Mouse (Mus musculus): ENCODE data around the gene Prdm5. TPM values are rescaled to one million over a fixed set of nuclear protein-coding genes. Genes with fewer than 3 reads are reported as not detected.

Prdm5 gene
- polyA plus RNA-seq, 1 experiment: not detected

DNA sequence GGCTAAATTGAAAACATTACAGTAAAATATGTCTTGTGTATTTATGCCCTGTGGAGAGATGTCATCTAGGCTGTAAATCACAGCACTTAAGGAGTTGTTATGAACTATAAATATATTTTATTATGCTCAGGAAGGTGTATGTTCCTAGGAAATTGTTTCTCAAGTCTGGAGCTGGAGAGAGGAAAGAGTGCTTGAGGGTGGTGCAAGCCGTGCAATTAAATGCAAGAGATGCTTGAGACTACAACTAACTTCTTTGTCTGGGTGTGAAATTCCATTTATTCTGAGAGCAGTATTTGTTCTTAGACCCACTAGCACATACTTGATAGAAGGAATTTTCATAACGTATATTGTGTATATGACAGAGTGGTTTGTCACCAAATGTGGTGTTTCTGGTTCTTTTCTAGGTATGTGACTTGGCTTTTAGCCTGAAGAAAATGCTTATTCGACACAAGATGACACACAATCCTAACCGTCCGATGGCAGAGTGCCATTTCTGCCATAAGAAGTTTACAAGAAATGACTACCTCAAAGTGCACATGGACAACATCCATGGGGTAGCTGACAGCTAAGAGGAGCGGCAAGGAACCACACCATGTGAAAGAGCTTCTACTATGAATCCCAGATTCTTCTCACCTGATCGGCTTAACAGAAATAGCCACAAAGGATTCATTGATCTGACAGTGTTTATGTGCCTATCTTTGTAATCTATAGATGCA lies 156.9 kb downstream of the Prdm5 start:
- TF ChIP-seq TAL1 (IDR thresholded peaks at IDR 0.05; ENCODE audit: low read length) (no peak), GATA1 (IDR thresholded peaks at IDR 0.05; ENCODE audit: low read length) (no peak)
- Histone ChIP-seq H3K9me3 (ENCODE audit: control insufficient read depth, low read length) (no peaks in the 10 kb centered on the region), H3K4me1 (ENCODE audit: control insufficient read depth) (no peaks in the 10 kb centered on the region), H3K27me3 (ENCODE audit: control insufficient read depth) (no peaks in the 10 kb centered on the region), H3K36me3 (ENCODE audit: control insufficient read depth) (no peaks in the 10 kb centered on the region), H3K4me3 (replicated peaks) (no peak overlapping the region)

- Histone ChIP-seq H3K4me3 (replicated peaks) (no peak overlapping the region), H3K4me1 (ENCODE audit: control insufficient read depth) (no peaks in the 10 kb centered on the region), H3K36me3 (ENCODE audit: control insufficient read depth) (no peaks in the 10 kb centered on the region), H3K27me3 (ENCODE audit: control insufficient read depth) (no peaks in the 10 kb centered on the region), H3K9me3 (ENCODE audit: control insufficient read depth, low read length) (no peaks in the 10 kb centered on the region)
- TF ChIP-seq GATA1 (IDR thresholded peaks at IDR 0.05; ENCODE audit: low read length) (no peak), TAL1 (IDR thresholded peaks at IDR 0.05; ENCODE audit: low read length) (no peak)
Observed at GRCm38 (mm10) chr6:65950492-65950891, 171.7 kb downstream of the Prdm5 start.

DNA sequence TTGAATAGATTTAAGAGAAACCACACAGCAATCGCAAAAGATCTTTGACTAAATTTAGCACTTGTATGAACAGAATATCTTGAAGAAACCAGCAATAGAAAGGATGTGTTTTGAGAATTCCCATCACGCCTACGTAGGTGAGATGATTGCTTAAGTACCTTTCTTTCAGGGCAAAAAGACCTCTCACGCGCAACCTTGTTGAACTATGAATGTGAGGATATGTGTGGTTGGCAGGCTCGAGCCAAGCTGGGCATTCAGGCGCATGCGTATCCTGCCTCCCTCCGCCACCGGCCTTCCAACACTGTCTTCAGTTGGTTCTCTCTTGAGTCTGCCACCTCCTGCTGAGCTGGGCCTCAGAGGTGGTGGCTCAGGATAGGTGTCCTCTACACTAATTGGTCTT lies 173.5 kb downstream of the Prdm5 start, which contains the start of gene 4930544G11Rik:
Gene 4930544G11Rik (plus strand): TSS at position 301 of the 400 bp plus-strand sequence.
- Histone ChIP-seq H3K4me3 (replicated peaks) (no peak within 1 kb of the TSS), H3K4me1 (ENCODE audit: control insufficient read depth) (no peaks in the 10 kb centered on the region), H3K36me3 (ENCODE audit: control insufficient read depth) (no peaks in the 10 kb centered on the region), H3K27me3 (ENCODE audit: control insufficient read depth) (no peaks in the 10 kb centered on the region), H3K9me3 (ENCODE audit: control insufficient read depth, low read length) (no peaks in the 10 kb centered on the region)
- no peak for TF ChIP-seq GATA1 (IDR thresholded peaks at IDR 0.05; ENCODE audit: low read length)
- no peak for TF ChIP-seq TAL1 (IDR thresholded peaks at IDR 0.05; ENCODE audit: low read length)

- no peak for TF ChIP-seq GATA1 (IDR thresholded peaks at IDR 0.05; ENCODE audit: low read length)
- TF ChIP-seq TAL1 (IDR thresholded peaks at IDR 0.05; ENCODE audit: low read length): no peak
- no peak overlapping the region for H3K4me3 ChIP-seq (replicated peaks)
- no peaks in the 10 kb centered on the region for H3K4me1 ChIP-seq (ENCODE audit: control insufficient read depth)
Observed at GRCm38 (mm10) chr6:65969386-65970111, 190.8 kb downstream of the Prdm5 start.

DNA sequence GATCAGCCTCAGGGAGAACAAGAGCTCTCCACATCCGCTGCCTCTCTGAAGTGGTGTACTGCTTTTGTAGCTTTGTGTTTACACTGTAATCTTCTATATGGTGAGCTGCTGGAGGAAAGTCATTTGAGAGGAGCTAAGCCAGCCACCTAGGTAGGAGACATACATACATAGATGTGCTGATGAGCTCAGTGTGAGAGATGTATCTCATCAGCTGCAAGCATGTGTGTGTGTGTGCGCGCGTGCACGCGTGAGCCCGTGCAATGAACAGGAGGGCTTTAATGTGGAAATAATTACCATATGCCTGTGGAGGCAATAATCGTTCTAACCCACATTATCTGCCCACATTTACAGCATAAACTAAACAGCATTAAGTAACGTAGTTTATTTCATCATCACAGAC lies 191.6 kb downstream of the Prdm5 start:
- H3K4me3 ChIP-seq (replicated peaks): no peak overlapping the region
- H3K36me3 ChIP-seq (ENCODE audit: control insufficient read depth): no peaks in the 10 kb centered on the region
- TF ChIP-seq TAL1 (IDR thresholded peaks at IDR 0.05; ENCODE audit: low read length) (no peak), GATA1 (IDR thresholded peaks at IDR 0.05; ENCODE audit: low read length) (no peak)
- 0 out of 2 replicates have a peak, but pooled peaks cover under 1% of the 10 kb centered on the region for H3K9me3 ChIP-seq (ENCODE audit: control insufficient read depth, low read length)
- H3K27me3 ChIP-seq (ENCODE audit: control insufficient read depth): no peaks in the 10 kb centered on the region
- H3K4me1 ChIP-seq (ENCODE audit: control insufficient read depth): no peaks in the 10 kb centered on the region

More at GRCm38 (mm10) chr6:65969386-65970111, 190.8 kb downstream of the Prdm5 start:
- Histone ChIP-seq H3K27me3 (ENCODE audit: control insufficient read depth) (no peaks in the 10 kb centered on the region), H3K36me3 (ENCODE audit: control insufficient read depth) (no peaks in the 10 kb centered on the region), H3K9me3 (ENCODE audit: control insufficient read depth, low read length) (no peaks in the 10 kb centered on the region)

Other genes with a start within 250 kb of the Prdm5 start
- not detected in 2 replicates for gene Ndnf, start 107.4 kb upstream of the Prdm5 start, polyA plus RNA-seq (2012)
- not detected in 2 replicates for gene 4930544G11Rik, start 173.6 kb downstream of the Prdm5 start, polyA plus RNA-seq (2012)

Data from erythroblast, embryonic 14.5 days (primary cell).